Mouse (Mus musculus) E14TG2a.4 (cell line): Measurements from ENCODE around the gene Tnfrsf1a.

Experiments
- CTCF ChIP-seq: conservative IDR thresholded peaks from 2 replicates; pipeline ENCODE4 v1.5.1; 2014; ENCODE audit warnings: low read length
- NANOG ChIP-seq: IDR thresholded peaks from 2 replicates; pipeline ENCODE4 v1.6.1; 2014; ENCODE audit warnings: borderline replicate concordance, low read length, mixed read lengths

DNA sequence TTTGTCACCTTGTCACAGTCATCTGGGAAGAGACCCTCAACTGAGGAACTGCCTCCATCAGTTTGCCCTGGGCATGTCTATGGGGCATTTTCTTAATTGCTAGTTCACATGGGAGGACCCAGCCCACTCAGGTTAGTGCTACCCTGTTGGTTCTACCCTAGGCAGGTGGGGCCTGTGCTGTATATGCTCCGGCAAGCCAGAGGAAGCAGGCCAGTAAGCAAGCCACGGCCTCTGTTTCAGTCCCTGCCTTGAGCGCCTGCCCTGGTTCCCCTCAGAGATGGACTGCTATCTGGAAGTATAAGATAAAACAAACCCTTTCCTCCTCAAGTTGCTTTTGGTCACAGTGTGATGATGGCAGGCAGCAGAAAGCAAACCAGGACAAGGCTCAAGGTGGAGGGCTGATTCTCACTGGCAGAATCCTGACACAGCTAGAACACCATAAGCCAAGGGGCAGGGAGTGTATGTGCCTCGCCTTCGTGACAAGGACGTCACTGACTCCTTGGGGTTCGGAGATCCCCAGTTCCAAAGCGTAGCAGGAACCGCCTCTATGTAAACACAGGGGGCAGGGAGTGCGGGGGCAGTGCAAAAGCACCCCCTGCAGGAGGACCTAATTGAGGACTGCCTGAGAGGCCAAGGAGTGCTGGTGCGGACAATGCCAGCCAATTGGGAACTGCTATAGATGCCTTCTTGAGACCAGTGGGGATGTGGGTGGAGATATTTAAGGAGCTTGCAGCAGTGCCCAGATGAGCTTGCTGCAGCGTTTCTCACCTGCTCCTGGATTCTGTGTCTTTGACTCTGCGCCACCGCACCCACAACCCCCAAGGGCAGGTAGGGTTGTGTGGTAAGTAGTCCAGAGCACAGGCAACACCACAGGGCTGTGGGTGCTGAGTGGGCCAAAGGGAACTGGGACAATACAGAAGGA is 56.6 kb downstream of the Tnfrsf1a start:
- TF ChIP-seq CTCF (no peak), NANOG (no peak)
